Mouse (Mus musculus): ENCODE results near the gene Ets1.

GRCm38 (mm10) chr9:32696259-32696658 lies 60.2 kb downstream of the Ets1 start:
- TF ChIP-seq CTCF (IDR thresholded peaks at IDR 0.05; ENCODE audit: low read depth) (no peak), EP300 (IDR thresholded peaks at IDR 0.05; ENCODE audit: low read depth) (no peak)
